Mouse (Mus musculus): ENCODE measurements at regions not wholly inside any gene's neighbourhood (a gene's known extent, or its start where the extent isn't known, plus 50 kb on each side); places are given as distances from the start of the nearest gene placed in this dataset.

DNA sequence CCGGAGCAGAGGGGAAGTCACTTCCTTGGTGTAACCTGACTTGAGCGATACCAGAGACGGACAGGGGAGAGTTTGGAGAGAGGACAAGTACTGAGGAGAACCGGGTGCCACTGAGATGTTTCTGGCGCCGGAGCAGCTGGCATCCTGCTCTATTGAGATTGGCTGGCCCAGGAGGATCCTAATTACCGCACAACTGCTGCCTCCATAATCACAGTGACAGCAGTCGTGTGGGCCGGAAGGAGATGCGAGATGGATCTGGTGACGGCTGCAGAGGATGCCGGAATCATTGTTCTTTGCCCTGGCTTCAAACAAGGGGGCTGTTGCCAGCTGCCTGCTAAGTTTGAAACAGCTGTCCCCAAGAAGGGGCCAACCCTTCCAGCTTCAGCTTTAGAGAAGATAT is 232.0 kb downstream of the Rnf144b start:
- no peak for TF ChIP-seq CTCF (IDR thresholded peaks at IDR 0.05; ENCODE audit: low read depth)
- no peak for TF ChIP-seq EP300 (IDR thresholded peaks at IDR 0.05; ENCODE audit: low read depth)

All from liver, postnatal 0 days (tissue).